Mouse (Mus musculus) embryonic fibroblast, embryonic 13.5 days (primary cell): Measurements from ENCODE around the gene Gaa.

ENCODE experiments used
- CTCF ChIP-seq: IDR thresholded peaks from 2 replicates; pipeline ENCODE4 v1.5.1; 2011; ENCODE audit warnings: mild to moderate bottlenecking, control low read depth, low read length, moderate library complexity, borderline replicate concordance; ENCODE audit not compliant: insufficient read depth
- POLR2A ChIP-seq: IDR thresholded peaks from 2 replicates; pipeline ENCODE4 v1.6.1; 2011; ENCODE audit warnings: low read depth, mild to moderate bottlenecking, control low read depth, low read length, moderate library complexity

DNA sequence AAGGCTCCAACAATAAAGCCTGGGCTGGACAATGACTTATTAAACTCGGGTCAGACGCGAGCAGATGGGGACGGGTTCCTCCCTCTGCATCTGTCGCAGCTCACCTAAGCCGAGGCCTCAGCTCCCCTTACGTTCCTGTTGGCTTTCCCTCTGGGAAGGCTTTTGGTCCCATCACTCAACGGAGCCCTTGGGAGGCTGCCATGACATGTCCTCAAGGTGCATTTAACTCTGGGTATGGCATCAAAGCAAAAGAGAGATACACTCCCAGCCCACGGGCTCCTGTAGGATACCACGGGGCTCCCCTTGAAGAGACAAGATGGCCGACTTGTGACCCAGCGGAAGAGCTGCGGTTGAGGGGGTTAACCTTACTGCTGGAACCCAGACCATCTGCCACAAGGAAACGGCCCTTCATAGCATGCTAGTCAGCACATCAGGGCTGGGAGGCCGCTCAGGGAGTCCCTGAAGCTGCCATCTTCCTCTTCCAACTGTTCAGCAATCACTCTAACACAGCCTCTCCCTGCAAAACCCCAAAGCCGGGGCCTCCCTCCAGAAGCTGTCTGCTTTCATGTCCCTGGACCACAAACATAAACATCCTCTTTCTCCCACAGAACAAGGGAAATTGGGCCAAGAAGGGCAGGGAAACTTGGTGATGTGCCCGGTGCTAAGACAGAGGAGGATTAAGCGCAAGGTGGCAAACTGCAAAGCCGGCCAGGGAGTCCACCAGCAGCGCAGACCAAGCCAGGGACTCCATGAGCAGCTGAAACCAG, 44.4 kb upstream of the Gaa start:
- no peak for TF ChIP-seq CTCF
- no peak for TF ChIP-seq POLR2A
